Mouse (Mus musculus) liver, adult 2 months (tissue): ENCODE data around the gene Stambpl1.

Experiments used
- CTCF ChIP-seq: fragments of 200-500 bp; IDR thresholded peaks from 2 replicates; pipeline ENCODE4 v1.5.1; 2011; ENCODE audit warnings: low read depth, low read length, control low read depth
- POLR2A ChIP-seq: fragments of 200-500 bp; IDR thresholded peaks from 2 replicates; pipeline ENCODE4 v1.6.1; 2011; ENCODE audit warnings: low read length, control low read depth; ENCODE audit not compliant: insufficient read depth; ENCODE audit errors: extremely low read depth

DNA sequence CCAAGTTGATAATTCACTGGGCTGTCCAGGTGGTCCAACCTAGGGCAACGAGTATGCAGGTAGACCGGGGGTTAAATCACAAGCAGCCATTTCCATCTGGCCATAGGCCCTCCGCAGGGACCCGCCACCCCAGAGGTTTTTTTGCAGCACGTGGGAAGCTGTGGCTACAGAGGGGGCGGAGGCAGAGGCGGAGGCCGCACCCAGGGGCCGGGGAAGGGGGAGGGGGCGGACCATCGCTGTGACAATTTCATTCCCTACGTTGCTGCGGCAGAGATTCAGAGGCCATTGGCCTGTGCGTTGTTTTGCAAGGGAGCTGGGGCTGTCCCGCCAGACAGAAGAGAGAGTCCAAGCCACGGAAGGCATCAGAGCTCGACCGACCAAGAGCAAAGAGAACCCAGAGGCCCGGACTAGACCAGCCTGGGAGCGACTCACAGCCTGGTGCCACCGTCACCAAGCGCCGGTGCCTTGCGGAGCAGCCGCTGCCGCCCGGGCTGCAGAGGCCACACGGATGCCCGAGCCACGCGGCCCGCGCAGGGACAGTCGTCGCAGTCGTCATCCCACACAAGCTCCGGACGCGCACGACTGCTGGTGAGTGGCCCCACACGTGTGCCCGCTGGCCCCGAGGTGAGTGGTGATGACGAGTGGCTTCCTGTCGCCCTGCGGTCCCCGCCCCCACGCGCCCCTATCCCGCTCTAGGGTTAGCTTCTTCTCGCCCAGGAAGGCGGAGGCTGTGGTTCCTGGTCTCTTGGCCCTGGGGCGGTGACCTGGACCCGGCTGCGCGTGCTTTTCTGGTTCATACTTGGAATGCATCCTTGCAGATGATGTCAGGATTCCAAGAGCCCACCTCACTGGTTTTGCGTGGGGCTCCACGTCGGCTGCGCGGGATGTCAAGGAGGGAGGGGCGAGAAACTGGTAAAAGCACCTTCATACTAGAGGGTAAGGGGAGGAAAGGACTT, at the start of gene Stambpl1:
- TF ChIP-seq CTCF (no peak), POLR2A (no peak)
